Mouse (Mus musculus): ENCODE results near the gene Ankrd2. TPM values are rescaled to one million over a fixed set of nuclear protein-coding genes. Genes with fewer than 3 reads are reported as not detected.
A peak's percentile ranks its signal among the peaks of the same experiment; 100 is the strongest.

Gene Ankrd2
- polyA plus RNA-seq, 1 experiment from 2014 or later: 1.3 TPM

DNA sequence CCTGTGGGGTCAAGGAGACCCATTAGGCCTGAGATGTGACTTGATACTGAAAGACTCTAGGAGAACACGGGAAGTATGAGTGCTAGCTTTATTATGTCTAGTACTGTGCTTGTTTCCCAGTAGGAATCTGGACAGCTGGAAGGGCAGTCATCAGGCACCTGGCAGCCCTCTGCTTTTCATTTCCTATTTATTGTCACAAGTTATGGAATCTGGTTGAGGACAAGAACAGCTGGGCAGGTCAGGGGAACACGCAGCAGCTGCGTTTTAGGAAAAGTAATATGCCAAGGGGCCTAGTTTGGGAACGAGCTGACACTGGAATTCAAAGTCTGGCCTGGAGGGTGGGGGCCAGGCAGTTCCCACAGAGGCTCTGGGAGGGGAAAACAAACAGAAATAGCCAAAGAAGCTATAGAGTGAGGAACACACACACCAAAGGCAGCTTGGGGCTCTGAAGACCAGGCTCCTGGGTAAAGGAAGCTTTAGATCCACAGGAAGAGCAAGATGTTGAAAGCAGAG, 35.3 kb upstream of the Ankrd2 start:
- Histone ChIP-seq H3K9ac (no peak overlapping the region), H3K4me3 (no peak overlapping the region), H3K27me3 (no peaks in the 10 kb centered on the region), H3K4me2 (no peak overlapping the region), H3K4me1 (replicated peaks) (no peaks in the 10 kb centered on the region), H3K27ac (replicated peaks) (no peak overlapping the region; the same call in 1 of the 2 replicates), H3K36me3 (no peaks in the 10 kb centered on the region), H3K9me3 (no peaks in the 10 kb centered on the region)
- 74% methylated on average over 4 of the region's 4 CpGs for WGBS
- ATAC-seq (ENCODE audit: low FRiP score, low read depth): no peak

GRCm38 (mm10) chr19:42001253-42001980, 34.4 kb upstream of the Ankrd2 start:
- Histone ChIP-seq H3K4me1 (replicated peaks) (no peaks in the 10 kb centered on the region), H3K9me3 (no peaks in the 10 kb centered on the region), H3K27ac (replicated peaks) (no peak overlapping the region; the same call in 1 of the 2 replicates), H3K4me2 (no peak overlapping the region), H3K4me3 (no peak overlapping the region), H3K27me3 (no peaks in the 10 kb centered on the region), H3K9ac (no peak overlapping the region), H3K36me3 (no peaks in the 10 kb centered on the region)
- WGBS: 92% methylated on average over 12 of the region's 12 CpGs
- ATAC-seq (ENCODE audit: low FRiP score, low read depth): no peak

DNA sequence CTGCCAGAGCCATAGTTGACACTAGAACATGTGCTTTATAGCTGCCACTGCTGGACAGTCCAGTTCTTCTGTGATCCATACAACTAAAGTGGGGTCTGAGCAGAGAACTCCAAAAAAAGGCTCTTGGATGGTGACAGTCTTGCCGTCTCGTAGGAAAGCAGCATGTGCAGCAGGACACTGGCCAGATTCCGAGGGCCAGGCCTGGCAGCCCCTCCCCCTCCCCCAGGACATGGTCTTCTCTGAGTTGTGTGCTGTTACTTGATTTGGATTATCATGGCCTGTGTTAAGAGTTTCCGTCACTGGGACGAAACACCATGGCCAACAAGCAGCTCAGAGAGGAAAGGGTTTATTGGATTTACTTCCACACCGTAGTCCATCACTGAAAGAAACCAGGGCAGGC, 31.5 kb upstream of the Ankrd2 start:
- no peaks in the 10 kb centered on the region for H3K36me3 ChIP-seq
- H3K4me1 ChIP-seq (replicated peaks): no peaks in the 10 kb centered on the region
- ATAC-seq (ENCODE audit: low FRiP score, low read depth): no peak
- no peaks in the 10 kb centered on the region for H3K27me3 ChIP-seq
- no peaks in the 10 kb centered on the region for H3K9me3 ChIP-seq
- no peak overlapping the region for H3K4me2 ChIP-seq
- no peak overlapping the region for H3K27ac ChIP-seq (replicated peaks)
- no peak overlapping the region for H3K9ac ChIP-seq
- WGBS: 82% methylated on average over 6 of the region's 6 CpGs
- no peak overlapping the region for H3K4me3 ChIP-seq

DNA sequence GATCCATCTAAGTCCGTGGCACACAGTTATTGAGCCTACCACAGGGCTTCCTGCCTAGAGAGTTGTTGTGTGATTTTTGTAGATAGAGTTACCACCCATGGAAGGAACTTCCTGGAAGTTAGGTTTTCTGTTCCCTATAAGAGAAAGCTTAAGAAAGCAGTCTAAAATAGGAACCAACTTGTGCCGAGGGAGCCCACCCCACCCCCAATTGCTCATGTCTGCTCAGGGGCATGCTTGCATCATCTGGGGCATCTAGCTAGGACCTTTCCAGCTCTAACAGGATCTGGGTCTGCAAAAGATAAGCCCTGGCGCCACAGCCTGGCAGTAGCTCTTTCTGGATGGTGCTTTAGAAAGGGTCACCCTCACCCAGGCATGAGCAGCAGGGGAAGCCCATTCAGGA, 30.2 kb upstream of the Ankrd2 start:
- H3K4me3 ChIP-seq: no peak overlapping the region
- H3K4me1 ChIP-seq (replicated peaks): no peaks in the 10 kb centered on the region
- no peaks in the 10 kb centered on the region for H3K27me3 ChIP-seq
- ATAC-seq (ENCODE audit: low FRiP score, low read depth): no peak
- H3K27ac ChIP-seq (replicated peaks): no peak overlapping the region
- 87% methylated on average over 3 of the region's 3 CpGs for WGBS
- H3K9me3 ChIP-seq: no peaks in the 10 kb centered on the region
- H3K36me3 ChIP-seq: no peaks in the 10 kb centered on the region
- no peak overlapping the region for H3K9ac ChIP-seq
- H3K4me2 ChIP-seq: no peak overlapping the region

DNA sequence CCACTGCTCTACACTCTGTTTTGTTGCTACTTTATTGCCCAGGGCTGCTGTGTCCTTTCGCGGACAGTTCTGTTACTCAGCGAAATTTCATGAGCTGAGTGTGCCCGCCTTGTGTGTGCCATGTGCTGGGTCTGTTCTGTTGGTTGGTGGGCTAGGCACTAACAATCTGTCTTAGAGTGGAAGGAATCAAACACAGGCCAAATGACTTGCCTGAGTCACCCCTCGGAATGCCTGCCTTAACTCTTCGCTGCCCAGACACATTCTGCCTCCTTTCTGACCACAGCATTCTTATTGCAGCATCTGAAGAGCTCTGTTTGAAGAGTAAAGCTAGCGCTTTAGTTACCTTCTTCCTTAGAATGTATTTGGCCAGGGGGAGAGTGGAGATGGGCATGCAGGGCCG, 29.2 kb upstream of the Ankrd2 start:
- H3K9ac ChIP-seq: no peak overlapping the region
- no peaks in the 10 kb centered on the region for H3K4me1 ChIP-seq (replicated peaks)
- no peaks in the 10 kb centered on the region for H3K27me3 ChIP-seq
- no peaks in the 10 kb centered on the region for H3K36me3 ChIP-seq
- WGBS: 77% methylated on average over 8 of the region's 8 CpGs
- no peaks in the 10 kb centered on the region for H3K9me3 ChIP-seq
- no peak for ATAC-seq (ENCODE audit: low FRiP score, low read depth)
- no peak overlapping the region for H3K27ac ChIP-seq (replicated peaks)
- no peak overlapping the region for H3K4me3 ChIP-seq
- no peak overlapping the region for H3K4me2 ChIP-seq

DNA sequence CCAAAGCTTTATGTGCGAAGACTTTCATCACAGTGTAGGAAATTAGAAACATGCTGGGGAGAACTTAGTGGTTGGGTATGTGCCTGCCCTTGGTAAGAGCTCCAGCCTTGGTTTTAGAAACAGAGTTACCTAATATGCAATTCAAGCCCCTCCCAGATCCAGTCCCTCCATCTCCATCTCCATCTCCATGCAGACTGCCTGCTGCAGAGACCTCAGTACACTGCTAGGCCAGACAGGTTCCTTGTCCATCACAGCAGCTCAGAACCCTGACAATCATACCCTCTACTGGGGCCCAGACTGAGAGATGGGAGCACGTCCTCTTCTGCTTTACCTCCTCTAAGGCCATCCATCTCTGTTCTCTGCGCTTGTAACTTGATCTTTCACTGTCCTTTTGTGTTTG, 27.2 kb upstream of the Ankrd2 start:
- no peak for ATAC-seq (ENCODE audit: low FRiP score, low read depth)
- H3K27me3 ChIP-seq: no peaks in the 10 kb centered on the region

DNA sequence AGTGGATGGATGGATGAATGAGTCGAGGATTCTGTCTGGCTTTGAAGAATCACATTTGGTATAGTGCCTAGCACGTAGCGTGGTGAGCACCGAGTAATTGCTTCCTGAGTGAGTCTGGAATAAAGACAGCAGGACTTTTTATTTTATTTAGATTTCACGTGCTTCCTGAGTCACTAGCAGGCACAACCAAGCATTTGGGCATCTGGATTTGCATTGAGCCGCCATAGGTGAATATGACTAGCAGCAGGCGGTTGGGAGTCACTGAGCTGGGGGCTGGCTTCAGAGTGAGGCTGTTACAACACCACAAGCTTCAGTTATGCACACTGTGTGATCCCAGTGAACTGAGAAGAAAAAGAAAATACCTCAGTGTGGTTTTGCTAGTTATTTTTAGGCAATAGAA, 26.7 kb upstream of the Ankrd2 start:
- Histone ChIP-seq H3K4me3 (no peak overlapping the region), H3K4me1 (replicated peaks) (no peaks in the 10 kb centered on the region), H3K9me3 (no peaks in the 10 kb centered on the region), H3K36me3 (no peaks in the 10 kb centered on the region), H3K27me3 (no peaks in the 10 kb centered on the region), H3K27ac (replicated peaks) (no peak overlapping the region), H3K4me2 (no peak overlapping the region), H3K9ac (no peak overlapping the region)
- ATAC-seq (ENCODE audit: low FRiP score, low read depth): no peak
- 71% methylated on average over 7 of the region's 7 CpGs for WGBS

More for the DNA sequence above, 27.2 kb upstream of the Ankrd2 start:
- Histone ChIP-seq H3K4me2 (no peak overlapping the region), H3K36me3 (no peaks in the 10 kb centered on the region), H3K9me3 (no peaks in the 10 kb centered on the region), H3K4me1 (replicated peaks) (no peaks in the 10 kb centered on the region), H3K9ac (no peak overlapping the region), H3K4me3 (no peak overlapping the region), H3K27ac (replicated peaks) (no peak overlapping the region)
- WGBS: 64% methylated on average over 3 of the region's 3 CpGs

GRCm38 (mm10) chr19:42010436-42010835, 25.4 kb upstream of the Ankrd2 start:
- Histone ChIP-seq H3K4me2 (no peak overlapping the region), H3K9me3 (no peaks in the 10 kb centered on the region), H3K9ac (no peak overlapping the region), H3K36me3 (no peaks in the 10 kb centered on the region), H3K27me3 (no peaks in the 10 kb centered on the region), H3K27ac (replicated peaks) (no peak overlapping the region), H3K4me1 (replicated peaks) (no peaks in the 10 kb centered on the region), H3K4me3 (no peak overlapping the region)
- no peak for ATAC-seq (ENCODE audit: low FRiP score, low read depth)
- 33% methylated on average over 4 of the region's 4 CpGs for WGBS

GRCm38 (mm10) chr19:42011123-42011522, 24.7 kb upstream of the Ankrd2 start:
- H3K4me2 ChIP-seq: no peak overlapping the region
- H3K9me3 ChIP-seq: no peaks in the 10 kb centered on the region
- no peaks in the 10 kb centered on the region for H3K36me3 ChIP-seq
- ATAC-seq (ENCODE audit: low FRiP score, low read depth): no peak
- 87% methylated on average over 7 of the region's 7 CpGs for WGBS
- H3K4me1 ChIP-seq (replicated peaks): no peaks in the 10 kb centered on the region
- no peak overlapping the region for H3K4me3 ChIP-seq
- H3K27me3 ChIP-seq: no peaks in the 10 kb centered on the region
- H3K9ac ChIP-seq: no peak overlapping the region
- no peak overlapping the region for H3K27ac ChIP-seq (replicated peaks)

GRCm38 (mm10) chr19:42014231-42014825, 21.5 kb upstream of the Ankrd2 start:
- H3K36me3 ChIP-seq: no peaks in the 10 kb centered on the region
- H3K4me2 ChIP-seq: no peak overlapping the region
- no peaks in the 10 kb centered on the region for H3K9me3 ChIP-seq
- no peak for ATAC-seq (ENCODE audit: low FRiP score, low read depth)
- WGBS: 83% methylated on average over 3 of the region's 3 CpGs
- peaks cover 11% of the 10 kb centered on the region; the same call in 1 of the 2 replicates for H3K4me1 ChIP-seq (replicated peaks)
- no peak overlapping the region for H3K27ac ChIP-seq (replicated peaks)
- H3K4me3 ChIP-seq: no peak overlapping the region
- H3K27me3 ChIP-seq: no peaks in the 10 kb centered on the region
- H3K9ac ChIP-seq: no peak overlapping the region

DNA sequence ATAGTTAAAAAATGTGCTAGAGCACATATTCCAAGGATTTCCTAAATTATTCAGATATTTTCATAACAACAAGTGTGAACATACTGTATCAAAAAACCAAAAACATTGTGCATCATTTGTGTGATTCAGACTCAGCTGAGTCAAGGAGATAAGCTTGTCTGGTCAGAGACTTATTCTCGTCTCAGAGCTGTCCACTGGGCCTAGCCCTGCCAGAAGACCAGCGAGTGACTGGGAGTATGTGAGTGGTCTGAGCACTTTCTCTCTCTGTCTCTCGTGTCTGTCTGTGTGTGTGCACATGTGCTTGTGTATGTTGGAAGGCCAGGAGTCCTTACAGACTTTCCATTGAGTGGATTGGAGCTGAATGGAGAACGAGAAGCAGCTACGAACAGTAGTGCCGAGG, 20.8 kb upstream of the Ankrd2 start:
- H3K4me2 ChIP-seq: no peak overlapping the region
- no peaks in the 10 kb centered on the region for H3K36me3 ChIP-seq
- peaks cover 11% of the 10 kb centered on the region; the same call in 1 of the 2 replicates for H3K4me1 ChIP-seq (replicated peaks)
- H3K27me3 ChIP-seq: no peaks in the 10 kb centered on the region
- H3K9me3 ChIP-seq: no peaks in the 10 kb centered on the region
- no peak for ATAC-seq (ENCODE audit: low FRiP score, low read depth)
- H3K4me3 ChIP-seq: no peak overlapping the region
- no peak overlapping the region for H3K9ac ChIP-seq
- H3K27ac ChIP-seq (replicated peaks): no peak overlapping the region
- WGBS: 88% methylated on average over 6 of the region's 6 CpGs

GRCm38 (mm10) chr19:42016251-42016650, 19.5 kb upstream of the Ankrd2 start:
- Histone ChIP-seq H3K4me3 (no peak overlapping the region), H3K9me3 (no peaks in the 10 kb centered on the region), H3K36me3 (no peaks in the 10 kb centered on the region), H3K27ac (replicated peaks) (peak overlapping the region; percentile 45), H3K4me1 (replicated peaks) (peaks cover 11% of the 10 kb centered on the region; the same call in 1 of the 2 replicates), H3K9ac (no peak overlapping the region), H3K4me2 (no peak overlapping the region), H3K27me3 (no peaks in the 10 kb centered on the region)
- ATAC-seq (ENCODE audit: low FRiP score, low read depth): no peak
- WGBS: 69% methylated on average over 4 of the region's 4 CpGs
